ENCODE assay signal across 8 mouse cellular contexts in genomic region chr1:191718522-191719281, GRCm38 (mm10). TPM values are rescaled to one million over a fixed set of nuclear protein-coding genes. Genes with fewer than 3 reads are reported as not detected.
DNase-seq lines count a peak whose midpoint lies in the region; ATAC-seq lines count a peak whose summit lies in the region.

No protein-coding gene starts in this region.

- peaks cover 69% of the 10 kb centered on the region for H3K27me3 ChIP-seq in erythroblast, embryonic 14.5 days (ENCODE audit: control insufficient read depth)
- no peaks in the 10 kb centered on the region for H3K27me3 ChIP-seq in forebrain, embryonic 15.5 days
- no peaks in the 10 kb centered on the region for H3K27me3 ChIP-seq in hindbrain, embryonic 14.5 days (ENCODE audit: control insufficient read depth, insufficient read depth, low read length)

- H3K27ac ChIP-seq in brown adipose tissue, adult 24 weeks (replicated peaks; ENCODE audit: low read depth, low read length): peak overlapping the region; percentile 19
- peak overlapping the region; percentile 95 for H3K27ac ChIP-seq in forebrain, embryonic 15.5 days (replicated peaks)
- H3K27ac ChIP-seq in hindbrain, embryonic 14.5 days: peak overlapping the region; percentile 94

- H3K4me2 ChIP-seq in forebrain, embryonic 15.5 days (replicated peaks): peak overlapping the region; percentile 81
- peak overlapping the region; percentile 74 for H3K4me2 ChIP-seq in hindbrain, embryonic 14.5 days (replicated peaks)

- no peaks in the 10 kb centered on the region; the same call in 1 of the 2 replicates for H3K36me3 ChIP-seq in erythroblast, embryonic 14.5 days (ENCODE audit: control insufficient read depth)
- H3K36me3 ChIP-seq in forebrain, embryonic 15.5 days: peaks cover 3% of the 10 kb centered on the region; the same call in 1 of the 2 replicates
- peaks cover 5% of the 10 kb centered on the region for H3K36me3 ChIP-seq in hindbrain, embryonic 14.5 days (replicated peaks; ENCODE audit: control insufficient read depth, insufficient read depth)

- WGBS in forebrain, embryonic 15.5 days: under 1% methylated on average over 70 of the region's 84 CpGs
- WGBS in hindbrain, embryonic 14.5 days: under 1% methylated on average over 81 of the region's 84 CpGs

- peak overlapping the region; percentile 98 for H3K9ac ChIP-seq in forebrain, embryonic 15.5 days (replicated peaks)
- H3K9ac ChIP-seq in hindbrain, embryonic 14.5 days: peak overlapping the region; percentile 97

- H3K4me1 ChIP-seq in erythroblast, embryonic 14.5 days (ENCODE audit: control insufficient read depth): no peaks in the 10 kb centered on the region; the same call in 1 of the 2 replicates
- no peaks in the 10 kb centered on the region for H3K4me1 ChIP-seq in brown adipose tissue, adult 24 weeks (ENCODE audit: control insufficient read depth, insufficient read depth, insufficient read length, low read length)
- H3K4me1 ChIP-seq in forebrain, embryonic 15.5 days: peaks cover 44% of the 10 kb centered on the region
- peaks cover 26% of the 10 kb centered on the region for H3K4me1 ChIP-seq in hindbrain, embryonic 14.5 days (replicated peaks; ENCODE audit: control insufficient read depth, insufficient read depth, low read length)

- H3K9me3 ChIP-seq in erythroblast, embryonic 14.5 days (ENCODE audit: control insufficient read depth, low read length): no peaks in the 10 kb centered on the region; the same call in 1 of the 2 replicates
- no peaks in the 10 kb centered on the region for H3K9me3 ChIP-seq in forebrain, embryonic 15.5 days
- no peaks in the 10 kb centered on the region for H3K9me3 ChIP-seq in hindbrain, embryonic 14.5 days (ENCODE audit: control insufficient read depth, low read length)

- no peak for ATAC-seq in erythroblast, adult 5-6 weeks (replicated peaks; ENCODE audit: low FRiP score, poor library complexity, severe bottlenecking)
- ATAC-seq in forebrain, embryonic 15.5 days (replicated peaks): peak; percentile 56
- ATAC-seq in hindbrain, embryonic 14.5 days (ENCODE audit: low FRiP score): peak; percentile 53
- ATAC-seq in megakaryocyte progenitor cell, adult 5-6 weeks (replicated peaks; ENCODE audit: poor library complexity): peak; percentile 23

- peak overlapping the region; percentile 59 for H3K4me3 ChIP-seq in erythroblast, embryonic 14.5 days (replicated peaks)
- peak overlapping the region; percentile 76 for H3K4me3 ChIP-seq in brown adipose tissue, adult 24 weeks (ENCODE audit: insufficient read depth, low read depth, low read length)
- H3K4me3 ChIP-seq in forebrain, embryonic 15.5 days: peak overlapping the region; percentile 99
- peak overlapping the region; percentile 94 for H3K4me3 ChIP-seq in hindbrain, embryonic 14.5 days (replicated peaks; ENCODE audit: low read length)

- intact Hi-C loops in left cerebral cortex, postnatal 14 days (cut with DNase I): loop anchor here (2.0 to 5.0 kb wide), 2 partner anchors 102 to 141 kb away; partner anchors contain the start of genes Dtl, Ints7 and Nek2

- peak; percentile 48 for DNase-seq in hindbrain, embryonic 14.5 days (ENCODE audit: low spot score)
- peak; percentile 9 to 15 for DNase-seq in left cerebral cortex, postnatal 14 days (ENCODE audit: low spot score in 2 of 2)
- peak; percentile 60 for DNase-seq in right cerebral cortex, postnatal 4 days

RNA-seq across cellular contexts. Expression of gene Lpgat1, which starts 1.1 kb away (rescaled TPM):
- polyA plus RNA-seq in erythroblast, embryonic 14.5 days (2012): 0.01 TPM in 1 of 2 replicates, not detected in the other
- total RNA-seq in erythroblast, adult 5-6 weeks (2015; ENCODE audit: low replicate concordance): 7.9 and 16.3 TPM in 2 replicates
- 5.7 and 8.5 TPM in 2 replicates for total RNA-seq in erythroblast, adult 5-6 weeks (2017; ENCODE audit: low replicate concordance)
- polyA plus RNA-seq in brown adipose tissue, adult 24 weeks (2012; ENCODE audit: insufficient read depth, insufficient read length, missing spikeins): 34.1 and 40.5 TPM in 2 replicates
- polyA plus RNA-seq in forebrain, embryonic 15.5 days (2015; fragmentation: Nextera tagmentation; extraction: Ambion mirVana): 32.2 and 33.9 TPM in 2 replicates
- 46.2 and 47.4 TPM in 2 replicates for polyA plus RNA-seq in hindbrain, embryonic 14.5 days (2014; fragmentation: Nextera tagmentation; extraction: Ambion mirVana)
- total RNA-seq in left cerebral cortex, postnatal 14 days (2021): 100 to 1,000 TPM; 141 to 153 TPM
- total RNA-seq in megakaryocyte progenitor cell, adult 5-6 weeks (2015): 28.1 and 30.0 TPM in 2 replicates
- total RNA-seq in megakaryocyte progenitor cell, adult 5-6 weeks (2017): 32.9 and 33.4 TPM in 2 replicates

Comparison
In these comparisons a context has a peak if more than half of its experiments do, and no peak if none do; other contexts are left out.
1. H3K27ac ChIP-seq: peak in every context shown above with its lines; median percentile 95 in forebrain, embryonic 15.5 days; 94 in hindbrain, embryonic 14.5 days; 19 in brown adipose tissue, adult 24 weeks.
2. RNA of gene Lpgat1, which starts 1.1 kb away (polyA plus RNA-seq): 46.2 to 47.4 TPM in hindbrain, embryonic 14.5 days, 34.1 to 40.5 TPM in brown adipose tissue, adult 24 weeks and 32.2 to 33.9 TPM in forebrain, embryonic 15.5 days; 0.01 TPM in erythroblast, embryonic 14.5 days; every median in the first group is over 10 times any median in the second.
3. Peak in every context shown above with its lines, with median percentiles within 50 percentile points of each other: H3K4me3 ChIP-seq and DNase-seq.